Mouse (Mus musculus) intestine, postnatal 0 days (tissue): ENCODE results near the gene Ccdc6. TPM values are rescaled to one million over a fixed set of nuclear protein-coding genes. Genes with fewer than 3 reads are reported as not detected.

Experiments used
- ATAC-seq: fragments of 200-750 bp; cut with Nextera tagmentation; 2 replicates; pipeline ENCODE4 v1.8.0; 2017; ENCODE audit warnings: mild to moderate bottlenecking, moderate TSS enrichment, moderate library complexity
- H3K27ac ChIP-seq: fragments of 300-500 bp; sonication (generic); 2 replicates; pipeline ENCODE4 v1.5.1; 2014; ENCODE audit warnings: mild to moderate bottlenecking, low read depth, low read length, moderate library complexity
- H3K27me3 ChIP-seq: fragments of 300-500 bp; sonication (generic); replicated peaks from 2 replicates; pipeline ENCODE4 v1.6.1; 2014; ENCODE audit warnings: low read length, mixed read lengths; ENCODE audit not compliant: control insufficient read depth, insufficient read depth
- H3K36me3 ChIP-seq: fragments of 300-500 bp; sonication (generic); 2 replicates; pipeline ENCODE4 v1.6.1; 2014; ENCODE audit warnings: mild to moderate bottlenecking, moderate library complexity; ENCODE audit not compliant: control insufficient read depth, insufficient read depth
- H3K4me1 ChIP-seq: fragments of 300-500 bp; sonication (generic); replicated peaks from 2 replicates; pipeline ENCODE4 v1.6.1; 2014; ENCODE audit warnings: antibody characterized with exemption, low read length, mixed read lengths; ENCODE audit not compliant: control insufficient read depth, insufficient read depth
- H3K4me2 ChIP-seq: fragments of 300-500 bp; sonication (generic); replicated peaks from 2 replicates; pipeline ENCODE4 v1.6.1; 2014; ENCODE audit warnings: low read depth, mild to moderate bottlenecking, moderate library complexity
- H3K4me3 ChIP-seq: fragments of 300-500 bp; sonication (generic); 2 replicates; pipeline ENCODE4 v1.5.1; 2014; ENCODE audit warnings: low read depth, low read length
- H3K9ac ChIP-seq: fragments of 300-500 bp; sonication (generic); 2 replicates; pipeline ENCODE4 v1.6.1; 2014; ENCODE audit warnings: mild to moderate bottlenecking, low read depth, low read length
- H3K9me3 ChIP-seq: fragments of 300-500 bp; sonication (generic); 2 replicates; pipeline ENCODE4 v1.6.1; 2016; ENCODE audit warnings: mixed run types; ENCODE audit not compliant: control insufficient read depth
- CTCF ChIP-seq: sonication (generic); IDR thresholded peaks from 2 replicates; pipeline ENCODE4 v1.5.1; 2016; ENCODE audit warnings: low read depth, mild to moderate bottlenecking, control low read depth, antibody characterized with exemption, moderate library complexity
- WGBS: fragments of 180-500 bp; shearing (Covaris S2); extraction: QIAGEN DNeasy Blood & Tissue Kit; methylation state at CpG from one replicate; pipeline ENCODE4 v1.1.7; 2014; 5-methylcytosine and 5-hydroxymethylcytosine counted together
- polyA plus RNA-seq: library from polyadenylated mRNA; unstranded; fragments of >200 nt; fragmentation: Nextera tagmentation; extraction: Ambion mirVana; gene quantifications from 2 replicates; pipeline ENCODE4 v1.2.1, GENCODE M21; 2015

Gene Ccdc6
- polyA plus RNA-seq, 1 experiment from 2014 or later: 8.7 TPM

- no peaks in the 10 kb centered on the region for H3K4me1 ChIP-seq
- H3K9me3 ChIP-seq: no peaks in the 10 kb centered on the region
- H3K36me3 ChIP-seq: no peaks in the 10 kb centered on the region
- no peak for ATAC-seq
- H3K27ac ChIP-seq: no peak overlapping the region
- no peak for TF ChIP-seq CTCF
- H3K4me2 ChIP-seq: no peak overlapping the region
- WGBS: 90% methylated on average over 6 of the region's 6 CpGs
- H3K9ac ChIP-seq: no peak overlapping the region
- H3K27me3 ChIP-seq: no peaks in the 10 kb centered on the region
- H3K4me3 ChIP-seq: no peak overlapping the region
Measured at GRCm38 (mm10) chr10:70063881-70064555, 32.9 kb upstream of the Ccdc6 start.

GRCm38 (mm10) chr10:70065191-70065590 is 31.7 kb upstream of the Ccdc6 start:
- Histone ChIP-seq H3K4me3 (no peak overlapping the region), H3K9me3 (no peaks in the 10 kb centered on the region), H3K9ac (no peak overlapping the region), H3K4me2 (no peak overlapping the region), H3K27ac (no peak overlapping the region), H3K4me1 (no peaks in the 10 kb centered on the region), H3K36me3 (no peaks in the 10 kb centered on the region), H3K27me3 (no peaks in the 10 kb centered on the region)
- no peak for ATAC-seq
- no peak for TF ChIP-seq CTCF
- 82% methylated on average over 3 of the region's 3 CpGs for WGBS

- TF ChIP-seq CTCF: no peak
- H3K27me3 ChIP-seq: no peaks in the 10 kb centered on the region
- H3K9me3 ChIP-seq: no peaks in the 10 kb centered on the region
- no peak for ATAC-seq
- H3K9ac ChIP-seq: no peak overlapping the region
- 61% methylated on average over 8 of the region's 8 CpGs for WGBS
- H3K4me2 ChIP-seq: no peak overlapping the region
- no peaks in the 10 kb centered on the region for H3K4me1 ChIP-seq
- H3K27ac ChIP-seq: no peak overlapping the region
- H3K4me3 ChIP-seq: no peak overlapping the region
- no peaks in the 10 kb centered on the region for H3K36me3 ChIP-seq
Measured at GRCm38 (mm10) chr10:70066497-70067168, 30.3 kb upstream of the Ccdc6 start.

- Histone ChIP-seq H3K4me3 (no peak overlapping the region), H3K27ac (no peak overlapping the region), H3K27me3 (no peaks in the 10 kb centered on the region), H3K9me3 (no peaks in the 10 kb centered on the region), H3K9ac (no peak overlapping the region), H3K4me1 (no peaks in the 10 kb centered on the region), H3K36me3 (no peaks in the 10 kb centered on the region), H3K4me2 (no peak overlapping the region)
- no peak for ATAC-seq
- TF ChIP-seq CTCF: no peak
- 46% methylated on average over 6 of the region's 6 CpGs for WGBS
Measured at GRCm38 (mm10) chr10:70067169-70068115, 29.5 kb upstream of the Ccdc6 start.

GRCm38 (mm10) chr10:70069321-70069720 is 27.6 kb upstream of the Ccdc6 start:
- Histone ChIP-seq H3K4me2 (no peak overlapping the region), H3K9ac (no peak overlapping the region), H3K27ac (no peak overlapping the region), H3K36me3 (no peaks in the 10 kb centered on the region), H3K9me3 (no peaks in the 10 kb centered on the region), H3K4me3 (no peak overlapping the region), H3K27me3 (no peaks in the 10 kb centered on the region), H3K4me1 (no peaks in the 10 kb centered on the region)
- TF ChIP-seq CTCF: no peak
- WGBS: 59% methylated on average over 6 of the region's 6 CpGs
- ATAC-seq: no peak

GRCm38 (mm10) chr10:70071334-70071733 is 25.6 kb upstream of the Ccdc6 start:
- Histone ChIP-seq H3K4me1 (no peaks in the 10 kb centered on the region), H3K27me3 (no peaks in the 10 kb centered on the region), H3K27ac (no peak overlapping the region), H3K9me3 (no peaks in the 10 kb centered on the region), H3K36me3 (no peaks in the 10 kb centered on the region), H3K4me2 (no peak overlapping the region), H3K9ac (no peak overlapping the region), H3K4me3 (no peak overlapping the region)
- WGBS: 85% methylated on average over 4 of the region's 4 CpGs
- no peak for ATAC-seq
- no peak for TF ChIP-seq CTCF
